Mouse (Mus musculus) neural tube, embryonic 14.5 days (tissue): ENCODE data around the gene Entpd1. TPM values are rescaled to one million over a fixed set of nuclear protein-coding genes. Genes with fewer than 3 reads are reported as not detected.
"Not testable (repeated sequence)": the region's sequence is repeated elsewhere in the genome, so short reads cannot be mapped to it uniquely, and the experiment has no call there.

Experiments
- ATAC-seq: fragments of 200-750 bp; cut with Nextera tagmentation; 2 replicates; pipeline ENCODE4 v1.8.0; 2017; ENCODE audit warnings: low read depth, mild to moderate bottlenecking, moderate TSS enrichment, moderate library complexity
- H3K27ac ChIP-seq: fragments of 300-500 bp; sonication (generic); 2 replicates; pipeline ENCODE4 v1.5.1; 2014; ENCODE audit warnings: low read depth, mild to moderate bottlenecking, control low read depth, low read length, moderate library complexity, mixed read lengths
- H3K27me3 ChIP-seq: fragments of 300-500 bp; sonication (generic); 2 replicates; pipeline ENCODE4 v1.6.1; 2014; ENCODE audit warnings: low read length; ENCODE audit not compliant: control insufficient read depth, insufficient read depth
- H3K36me3 ChIP-seq: fragments of 300-500 bp; sonication (generic); 2 replicates; pipeline ENCODE4 v1.6.1; 2014; ENCODE audit warnings: low read length, mixed read lengths; ENCODE audit not compliant: control insufficient read depth, insufficient read depth
- H3K4me1 ChIP-seq: fragments of 300-500 bp; sonication (generic); 2 replicates; pipeline ENCODE4 v1.6.1; 2014; ENCODE audit warnings: low read length; ENCODE audit not compliant: control insufficient read depth, insufficient read depth
- H3K4me2 ChIP-seq: fragments of 300-500 bp; sonication (generic); 2 replicates; pipeline ENCODE4 v1.6.1; 2014; ENCODE audit warnings: mild to moderate bottlenecking, low read depth, low read length, control low read depth
- H3K4me3 ChIP-seq: fragments of 300-500 bp; sonication (generic); 2 replicates; pipeline ENCODE4 v1.5.1; 2014; ENCODE audit warnings: low read depth, low read length, control low read depth, mixed read lengths
- H3K9ac ChIP-seq: fragments of 300-500 bp; sonication (generic); replicated peaks from 2 replicates; pipeline ENCODE4 v1.6.1; 2014; ENCODE audit warnings: low read depth, mild to moderate bottlenecking, control low read depth, low read length, mixed read lengths
- H3K9me3 ChIP-seq: fragments of 300-500 bp; sonication (generic); 2 replicates; pipeline ENCODE4 v1.6.1; 2016; ENCODE audit warnings: low read length; ENCODE audit not compliant: control insufficient read depth
- WGBS: fragments of 180-500 bp; shearing (Covaris S2); extraction: QIAGEN DNeasy Blood & Tissue Kit; methylation state at CpG from one replicate; pipeline ENCODE4 v1.1.7; 2014; 5-methylcytosine and 5-hydroxymethylcytosine counted together
- polyA plus RNA-seq: library from polyadenylated mRNA; unstranded; fragments of >200 nt; fragmentation: Nextera tagmentation; extraction: Ambion mirVana; gene quantifications from 2 replicates; pipeline ENCODE4 v1.2.1, GENCODE M21; 2014

Entpd1 gene
- polyA plus RNA-seq, 1 experiment from 2014 or later, result 7.2 TPM

GRCm38 (mm10) chr19:40587491-40588292 is 24.5 kb upstream of the Entpd1 start:
- Histone ChIP-seq H3K36me3 (no peaks in the 10 kb centered on the region; the same call in 1 of the 2 replicates), H3K4me1 (peaks cover 9% of the 10 kb centered on the region), H3K27ac (peak overlapping the region; percentile 52; the same call in 1 of the 2 replicates), H3K9ac (peak overlapping the region; percentile 72), H3K27me3 (no peaks in the 10 kb centered on the region), H3K4me3 (peak overlapping the region; percentile 73), H3K9me3 (no peaks in the 10 kb centered on the region), H3K4me2 (peak overlapping the region; percentile 81)
- 5% methylated on average over 30 of the region's 30 CpGs for WGBS
- ATAC-seq, result peak; percentile 72; the same call in 1 of the 2 replicates

DNA sequence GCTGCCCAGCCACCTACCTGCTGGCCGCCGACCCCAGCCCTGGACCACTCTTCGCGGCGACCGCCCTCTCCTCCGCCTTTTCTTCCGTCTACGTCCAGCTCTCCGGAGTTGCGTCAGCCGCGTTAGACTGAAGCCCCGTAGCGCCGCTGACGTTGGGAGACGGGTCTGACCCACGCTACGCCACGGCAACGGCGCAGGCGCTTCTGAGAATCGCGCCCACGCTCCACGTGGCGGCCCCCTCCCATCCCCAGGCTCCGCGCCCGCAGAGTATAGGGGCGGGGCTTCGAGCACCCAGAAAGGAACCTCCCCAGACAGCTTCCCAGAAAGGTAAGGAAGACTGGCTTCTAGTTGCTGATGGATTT is 23.9 kb upstream of the Entpd1 start, which contains the start of gene Aldh18a1:
Aldh18a1 (minus strand) TSS at position 171 of the 362 bp plus-strand sequence.
- 1% methylated on average over 25 of the region's 34 CpGs for WGBS
- Histone ChIP-seq H3K4me3 (peak within 1 kb of the TSS; percentile 73), H3K4me2 (peak within 1 kb of the TSS; percentile 81), H3K27ac (peak within 1 kb of the TSS; percentile 72), H3K4me1 (peaks cover 9% of the 10 kb centered on the region), H3K27me3 (no peaks in the 10 kb centered on the region), H3K9me3 (no peaks in the 10 kb centered on the region), H3K36me3 (no peaks in the 10 kb centered on the region), H3K9ac (peak within 1 kb of the TSS; percentile 72)
- ATAC-seq, result peak; percentile 95

DNA sequence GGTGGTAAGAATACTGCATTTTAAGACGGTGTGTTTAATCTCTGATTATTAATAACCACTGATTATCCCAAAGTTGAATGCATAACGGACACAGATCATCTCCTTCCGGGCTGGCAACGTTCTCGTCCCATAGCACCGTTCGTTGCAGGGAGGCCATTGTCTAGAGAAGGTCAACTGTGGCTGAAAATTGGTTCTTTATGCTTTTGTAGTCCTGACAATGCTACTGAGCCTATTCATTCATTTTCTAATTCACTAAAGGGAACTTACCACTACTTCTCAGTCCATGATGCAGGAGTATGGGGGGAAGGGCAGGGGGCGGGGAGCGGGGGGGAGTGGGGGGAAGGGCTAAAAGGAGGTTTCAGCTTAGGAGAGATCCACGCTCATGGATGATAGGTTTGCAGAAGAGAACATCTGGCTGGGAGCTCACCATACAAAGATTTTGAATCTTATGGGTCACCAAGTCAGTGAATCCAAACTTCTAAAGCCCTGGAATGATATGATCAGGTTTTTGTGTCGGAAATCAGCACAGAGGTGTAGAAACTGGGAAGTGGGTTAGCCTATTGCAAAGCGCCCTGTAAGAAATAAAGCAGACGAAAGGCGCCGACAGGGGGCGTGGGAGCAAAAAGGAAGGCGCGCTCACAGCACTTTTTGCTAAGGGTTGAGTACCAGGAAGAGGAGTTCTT is 23.2 kb upstream of the Entpd1 start:
- H3K27ac ChIP-seq, result peak overlapping the region; percentile 72
- H3K27me3 ChIP-seq, result no peaks in the 10 kb centered on the region
- no peaks in the 10 kb centered on the region for H3K36me3 ChIP-seq
- H3K4me2 ChIP-seq, result peak overlapping the region; percentile 81
- 1% methylated on average over 18 of the region's 18 CpGs for WGBS
- H3K9me3 ChIP-seq, result no peaks in the 10 kb centered on the region
- peak overlapping the region; percentile 72 for H3K9ac ChIP-seq
- peak overlapping the region; percentile 73 for H3K4me3 ChIP-seq
- ATAC-seq, result peak; percentile 75
- peaks cover 9% of the 10 kb centered on the region for H3K4me1 ChIP-seq

DNA sequence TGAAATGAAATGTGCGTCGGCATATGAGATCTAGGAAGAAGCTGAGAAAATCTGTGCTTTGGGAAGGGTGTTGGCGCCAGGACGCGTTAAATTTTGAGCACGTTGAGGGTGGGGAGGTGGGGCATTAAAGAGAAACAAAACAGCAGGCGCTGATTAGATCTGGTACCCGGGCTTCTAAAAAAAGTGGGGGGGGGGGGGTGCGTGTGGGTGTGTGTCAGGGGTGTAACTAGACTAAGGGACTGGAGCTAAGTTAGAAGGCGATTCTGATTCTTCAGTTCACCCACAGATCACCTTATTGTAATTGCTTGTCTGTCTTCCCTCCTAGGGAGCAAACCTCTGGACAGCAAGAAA is 22.7 kb upstream of the Entpd1 start:
- no peaks in the 10 kb centered on the region for H3K36me3 ChIP-seq
- peak overlapping the region; percentile 73 for H3K4me3 ChIP-seq
- H3K4me2 ChIP-seq, result peak overlapping the region; percentile 81
- no peaks in the 10 kb centered on the region for H3K9me3 ChIP-seq
- ATAC-seq, result peak; percentile 1; the same call in 1 of the 2 replicates
- peak overlapping the region; percentile 72 for H3K27ac ChIP-seq
- no peaks in the 10 kb centered on the region for H3K27me3 ChIP-seq
- WGBS, result 0% methylated on average over 10 of the region's 10 CpGs
- peaks cover 9% of the 10 kb centered on the region for H3K4me1 ChIP-seq
- H3K9ac ChIP-seq, result peak overlapping the region; percentile 72; the same call in 1 of the 2 replicates

DNA sequence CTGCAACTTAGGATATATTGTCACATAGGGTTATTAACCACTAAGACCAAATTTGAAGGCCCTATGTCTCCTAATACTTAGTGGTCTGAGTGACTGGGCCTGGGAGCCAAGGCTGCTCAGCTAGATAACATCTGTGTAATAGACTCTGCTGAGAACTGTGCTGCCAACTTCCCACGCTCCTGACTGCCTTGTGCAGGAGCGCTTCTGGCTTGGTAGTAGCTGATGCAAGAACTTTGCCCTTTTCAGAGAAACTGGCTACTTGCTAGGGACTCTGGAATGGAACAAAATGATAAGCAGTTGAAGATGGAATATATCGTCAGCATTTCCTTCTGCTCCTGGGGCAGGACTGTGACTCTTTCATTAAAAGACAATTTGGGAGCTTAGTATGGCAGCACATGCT is 16.9 kb upstream of the Entpd1 start:
- Histone ChIP-seq H3K27me3 (no peaks in the 10 kb centered on the region), H3K9me3 (no peaks in the 10 kb centered on the region), H3K9ac (no peak overlapping the region), H3K4me1 (no peaks in the 10 kb centered on the region), H3K4me3 (no peak overlapping the region), H3K27ac (no peak overlapping the region), H3K4me2 (no peak overlapping the region), H3K36me3 (peaks cover 9% of the 10 kb centered on the region; the same call in 1 of the 2 replicates)
- no peak for ATAC-seq
- WGBS, result 95% methylated on average over 3 of the region's 3 CpGs

GRCm38 (mm10) chr19:40595831-40596230 is 16.3 kb upstream of the Entpd1 start:
- ATAC-seq, result no peak
- no peaks in the 10 kb centered on the region for H3K9me3 ChIP-seq
- no peaks in the 10 kb centered on the region for H3K27me3 ChIP-seq
- H3K4me3 ChIP-seq, result no peak overlapping the region
- 85% methylated on average over 8 of the region's 8 CpGs for WGBS
- no peak overlapping the region for H3K4me2 ChIP-seq
- peaks cover 9% of the 10 kb centered on the region; the same call in 1 of the 2 replicates for H3K36me3 ChIP-seq
- no peak overlapping the region for H3K27ac ChIP-seq
- H3K4me1 ChIP-seq, result no peaks in the 10 kb centered on the region
- H3K9ac ChIP-seq, result no peak overlapping the region

DNA sequence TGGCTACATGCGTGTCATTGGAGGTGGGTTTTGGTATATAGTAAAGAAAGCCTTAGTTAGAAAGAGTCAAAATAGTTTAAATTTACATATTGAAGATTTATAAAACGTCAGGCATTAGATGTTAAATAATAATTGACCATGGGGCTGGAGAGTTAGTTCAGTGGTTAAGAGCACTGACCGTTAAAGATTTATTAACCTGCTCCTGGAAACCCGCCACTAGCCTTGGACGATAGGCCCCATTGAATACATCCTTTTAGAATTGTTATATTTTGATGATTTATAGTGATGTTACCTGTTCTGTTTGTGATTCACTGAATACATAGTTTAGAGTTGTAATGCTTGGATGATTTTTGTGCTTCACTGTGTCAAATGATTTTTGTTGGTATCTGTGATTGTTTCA is 11.3 kb upstream of the Entpd1 start:
- H3K9me3 ChIP-seq, H3K27ac ChIP-seq, H3K9ac ChIP-seq, H3K4me2 ChIP-seq, ATAC-seq, H3K4me3 ChIP-seq, H3K27me3 ChIP-seq, H3K4me1 ChIP-seq: not testable (repeated sequence)
- peaks cover 19% of the 10 kb centered on the region for H3K36me3 ChIP-seq
- WGBS, result 89% methylated on average over 5 of the region's 5 CpGs

DNA sequence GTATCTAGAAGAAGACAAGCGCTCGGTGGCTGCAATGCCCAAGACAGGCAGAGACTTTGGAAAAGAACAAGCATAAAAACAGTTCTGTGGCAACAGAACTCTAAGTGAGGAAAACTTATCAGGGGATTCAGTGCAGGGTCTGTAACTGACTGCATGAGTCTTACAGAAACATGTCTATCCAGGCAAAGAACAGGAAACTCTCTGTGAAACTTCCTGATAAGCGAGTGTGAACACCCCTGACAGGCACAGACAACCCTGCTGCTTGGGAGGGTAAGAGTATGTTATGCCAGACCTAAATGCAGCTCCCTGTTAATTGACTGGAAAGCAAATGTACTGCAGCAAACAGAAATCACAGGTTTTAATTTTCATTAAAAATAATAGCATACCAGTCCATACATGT is 10.3 kb upstream of the Entpd1 start:
- ATAC-seq, result no peak
- Histone ChIP-seq H3K4me3 (no peak overlapping the region), H3K9me3 (no peaks in the 10 kb centered on the region), H3K36me3 (peaks cover 20% of the 10 kb centered on the region), H3K4me2 (no peak overlapping the region), H3K4me1 (no peaks in the 10 kb centered on the region), H3K9ac (no peak overlapping the region), H3K27me3 (no peaks in the 10 kb centered on the region), H3K27ac (no peak overlapping the region)
- WGBS, result 90% methylated on average over 3 of the region's 3 CpGs

DNA sequence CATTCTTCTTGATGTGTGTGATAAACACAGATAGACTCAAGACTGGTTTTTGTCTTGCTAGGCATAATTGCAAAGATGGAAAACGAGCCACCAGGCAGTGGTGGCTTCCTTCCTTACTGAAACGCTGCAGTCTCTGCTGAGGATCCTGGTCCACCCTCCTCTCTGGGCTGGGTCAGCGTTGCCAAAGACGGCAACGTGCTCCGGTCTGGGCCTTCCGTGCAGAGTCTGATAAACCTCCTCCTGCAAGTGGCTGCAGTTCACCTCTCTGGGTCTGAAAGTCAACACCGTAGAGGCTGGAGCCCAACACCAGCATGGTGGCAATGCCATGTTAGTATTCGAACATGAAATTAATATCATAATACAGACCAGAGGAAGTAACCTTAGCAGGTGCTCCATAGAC is 7.0 kb upstream of the Entpd1 start:
- H3K9me3 ChIP-seq, result no peaks in the 10 kb centered on the region
- no peak overlapping the region for H3K4me2 ChIP-seq
- no peak overlapping the region for H3K9ac ChIP-seq
- no peak for ATAC-seq
- 95% methylated on average over 9 of the region's 9 CpGs for WGBS
- peaks cover 40% of the 10 kb centered on the region for H3K36me3 ChIP-seq
- no peaks in the 10 kb centered on the region for H3K27me3 ChIP-seq
- no peak overlapping the region for H3K27ac ChIP-seq
- H3K4me1 ChIP-seq, result no peaks in the 10 kb centered on the region
- no peak overlapping the region for H3K4me3 ChIP-seq
